Mouse (Mus musculus): ENCODE measurements around the gene Vip. TPM values are rescaled to one million over a fixed set of nuclear protein-coding genes. Genes with fewer than 3 reads are reported as not detected.

Gene Vip
- total RNA-seq, 2 experiments from 2014 or later: 14.0 to 18.6 TPM

Other genes starting within 250 kb of the Vip start
- 100 to 1,000 TPM; 296 to 313 TPM for gene Syne1, start 87.7 kb upstream of the Vip start, total RNA-seq (2021)
- under 1 TPM; 0.15 to 0.25 TPM for gene Myct1, start 45.4 kb upstream of the Vip start, total RNA-seq (2021)
- gene Fbxo5, start 166.4 kb downstream of the Vip start, total RNA-seq (2021): 1 to 10 TPM in 1 of 2 experiments, under 1 TPM in 1; 0.89 to 1.6 TPM
- 10 to 100 TPM; 11.4 to 11.5 TPM for gene Mtrf1l, start 184.7 kb downstream of the Vip start, total RNA-seq (2021)